Mouse (Mus musculus): ENCODE measurements at regions not wholly inside any gene's neighbourhood (a gene's known extent, or its start where the extent isn't known, plus 50 kb on each side); places are given as distances from the start of the nearest gene placed in this dataset.

DNA sequence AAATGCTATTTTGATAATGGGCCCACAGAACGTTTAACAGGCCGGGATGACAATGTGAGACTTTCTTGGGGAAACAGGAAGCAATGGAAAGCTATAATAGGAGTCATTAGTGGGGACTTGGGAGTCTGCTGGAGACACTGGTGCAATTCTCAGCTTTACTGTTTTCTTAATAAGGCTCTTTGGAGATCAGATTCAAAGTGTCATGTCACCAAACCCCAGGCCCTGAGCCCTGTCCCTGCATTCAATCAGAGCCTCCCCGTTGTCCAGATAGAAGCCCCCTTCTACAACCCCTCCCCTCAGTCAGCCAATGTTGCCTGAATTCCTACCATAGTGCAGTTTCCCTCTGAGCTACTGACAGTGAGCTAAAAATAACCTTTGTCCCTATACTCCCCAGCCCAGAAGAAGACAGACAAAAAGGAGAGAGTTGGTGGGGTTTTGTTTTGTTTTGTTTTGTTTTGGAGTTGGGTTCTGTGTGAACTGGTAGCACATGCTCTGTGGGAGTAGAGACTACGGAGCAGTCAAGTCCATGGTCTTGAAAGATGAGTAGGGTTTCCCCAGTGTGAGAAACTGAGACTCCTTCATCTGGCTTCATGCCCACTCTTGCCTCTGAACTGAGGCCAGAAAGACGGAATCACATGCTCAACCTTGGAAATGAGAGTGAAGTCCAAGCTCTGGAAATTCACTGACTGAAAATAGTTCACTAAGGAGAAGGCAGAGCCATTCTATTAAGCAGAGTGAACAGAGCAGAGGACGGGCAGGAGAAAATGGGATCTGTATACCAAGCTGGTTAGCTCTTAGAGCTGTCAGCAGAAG is 267.3 kb downstream of the Gm826 start:
- no peak for DNase-seq (ENCODE audit: low read depth, low spot score)

- no peak for DNase-seq (ENCODE audit: low read depth, low spot score)
Measured at GRCm38 (mm10) chr2:160062148-160062937, 271.6 kb downstream of the Gm826 start.

DNA sequence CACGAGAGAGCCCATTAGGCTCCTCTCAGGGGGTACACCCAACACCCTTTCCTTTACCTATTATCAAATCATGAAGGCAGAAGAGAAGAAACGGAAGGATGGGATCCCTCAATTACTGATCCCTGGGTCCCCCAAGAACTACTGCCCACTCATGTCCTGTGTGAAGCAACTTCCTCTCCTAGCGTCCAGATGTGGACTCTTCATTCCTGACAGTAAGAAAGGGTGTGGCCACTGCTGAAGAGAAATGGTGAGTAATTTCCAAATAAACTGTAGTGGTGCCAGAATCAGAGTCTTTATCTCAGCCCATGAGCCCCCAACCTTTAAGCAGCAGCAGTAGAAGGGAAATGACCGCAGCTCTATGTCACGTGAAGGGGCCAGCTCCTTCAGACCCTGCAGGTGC is 273.9 kb downstream of the Gm826 start:
- DNase-seq (ENCODE audit: low read depth, low spot score), result no peak

GRCm38 (mm10) chr2:160057211-160057610 is 276.8 kb downstream of the Gm826 start:
- no peak for DNase-seq (ENCODE audit: low read depth, low spot score)

DNA sequence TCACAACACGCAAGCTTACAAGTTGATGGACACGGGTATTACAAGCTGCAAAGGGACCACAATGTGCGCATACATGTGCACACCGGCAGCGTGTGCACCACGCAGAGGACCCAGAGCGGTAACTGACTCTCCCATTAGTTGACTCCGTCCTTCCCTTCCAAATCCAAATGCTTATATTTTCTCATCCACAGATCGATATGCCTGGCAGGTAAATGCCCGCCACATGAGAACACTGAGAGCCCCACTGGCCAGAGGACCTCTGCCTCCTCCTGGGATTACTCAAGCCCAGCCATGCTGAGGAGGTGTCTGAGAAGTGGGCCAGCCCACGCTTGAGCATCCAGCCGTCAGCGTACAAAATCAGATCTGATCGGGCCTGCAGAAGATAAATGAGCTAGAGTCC is 279.6 kb downstream of the Gm826 start:
- no peak for DNase-seq (ENCODE audit: low read depth, low spot score)

DNA sequence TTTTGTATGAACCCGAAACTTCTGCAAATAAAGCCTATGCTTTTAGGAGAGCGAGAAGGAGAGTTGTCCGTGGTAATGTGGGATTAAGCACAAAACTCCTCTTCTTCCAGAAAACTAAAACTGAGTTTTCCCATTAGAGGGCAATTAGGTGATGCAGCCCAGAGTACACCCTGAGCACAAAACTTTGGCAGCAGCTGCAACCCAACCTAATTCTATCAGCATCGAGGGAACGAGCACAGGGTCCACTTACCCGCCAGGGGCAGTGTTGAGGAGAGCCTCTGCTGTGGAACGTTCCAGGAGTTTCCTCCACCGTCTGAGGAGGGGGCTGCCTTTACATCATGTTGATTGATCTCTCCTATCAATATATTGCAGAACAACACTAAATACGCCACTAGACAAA is 285.7 kb downstream of the Gm826 start:
- no peak for DNase-seq (ENCODE audit: low read depth, low spot score)

GRCm38 (mm10) chr2:160046881-160047543 is 286.9 kb downstream of the Gm826 start:
- DNase-seq (ENCODE audit: low read depth, low spot score), result no peak

DNA sequence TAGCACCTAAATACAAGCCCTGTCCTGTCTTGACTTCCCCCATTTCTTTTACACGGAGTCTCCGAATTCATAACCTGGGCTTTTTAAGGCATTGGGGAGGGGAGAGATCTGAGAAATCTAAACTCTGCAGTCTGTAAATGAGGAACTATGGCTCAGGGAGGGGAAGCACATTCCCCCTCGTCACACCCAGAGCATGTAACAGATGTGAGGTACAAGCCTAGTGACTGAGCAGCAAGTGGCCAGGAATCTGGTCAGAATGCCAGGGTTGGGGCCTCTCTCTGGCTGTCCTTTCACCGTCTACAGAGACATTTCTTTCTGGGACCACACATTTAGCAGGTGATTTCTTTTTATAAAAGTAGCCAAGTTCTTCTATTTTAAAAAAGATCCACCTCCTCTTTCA is 289.4 kb downstream of the Gm826 start:
- DNase-seq (ENCODE audit: low read depth, low spot score), result no peak

DNA sequence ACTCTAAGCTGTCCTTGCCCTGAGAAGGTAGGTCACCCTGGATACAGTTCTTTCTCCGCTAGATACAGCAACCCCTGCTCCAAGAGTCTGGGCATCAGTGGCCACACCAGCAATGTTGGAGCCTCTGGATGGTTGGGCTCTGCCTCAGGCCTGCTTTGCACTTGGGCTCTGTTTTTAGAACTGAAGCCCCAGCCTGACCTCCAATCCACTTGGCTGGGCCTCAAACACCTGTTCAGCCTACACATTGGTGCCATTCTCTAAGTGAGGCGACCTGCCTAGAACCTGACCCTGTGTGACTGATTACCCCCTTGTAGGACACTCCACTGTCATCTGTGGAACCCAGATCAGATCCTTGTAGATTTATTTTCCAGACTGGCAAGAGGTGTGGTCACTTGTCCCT is 289.8 kb downstream of the Gm826 start:
- no peak for DNase-seq (ENCODE audit: low read depth, low spot score)

- DNase-seq (ENCODE audit: low read depth, low spot score), result no peak
Measured at GRCm38 (mm10) chr2:160029432-160029831, 304.5 kb downstream of the Gm826 start.

- no peak for DNase-seq (ENCODE audit: low read depth, low spot score)
Measured at GRCm38 (mm10) chr2:160028459-160028858, 305.5 kb downstream of the Gm826 start.

DNA sequence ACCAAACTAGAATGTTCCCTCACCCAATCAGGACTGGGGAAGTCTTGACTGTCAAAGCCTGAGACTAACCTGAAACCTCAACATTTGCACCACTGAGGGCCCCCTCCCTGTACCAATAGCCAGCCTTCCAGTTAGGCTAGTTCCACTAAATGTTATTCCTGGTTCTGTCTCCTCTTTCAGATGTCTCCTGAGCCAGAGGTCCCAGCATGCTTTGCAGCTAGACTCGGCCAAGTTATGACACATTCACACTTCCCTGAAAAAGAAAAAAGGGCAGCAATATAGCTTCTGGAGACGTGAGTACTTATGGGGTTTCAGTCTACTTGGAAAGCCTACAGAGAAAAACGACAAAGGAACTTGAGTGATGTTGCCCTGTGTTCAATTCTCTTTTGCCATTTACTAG is 308.1 kb downstream of the Gm826 start:
- DNase-seq (ENCODE audit: low read depth, low spot score), result no peak

- no peak for DNase-seq (ENCODE audit: low read depth, low spot score)
Measured at GRCm38 (mm10) chr2:160021541-160021940, 312.4 kb downstream of the Gm826 start.

DNA sequence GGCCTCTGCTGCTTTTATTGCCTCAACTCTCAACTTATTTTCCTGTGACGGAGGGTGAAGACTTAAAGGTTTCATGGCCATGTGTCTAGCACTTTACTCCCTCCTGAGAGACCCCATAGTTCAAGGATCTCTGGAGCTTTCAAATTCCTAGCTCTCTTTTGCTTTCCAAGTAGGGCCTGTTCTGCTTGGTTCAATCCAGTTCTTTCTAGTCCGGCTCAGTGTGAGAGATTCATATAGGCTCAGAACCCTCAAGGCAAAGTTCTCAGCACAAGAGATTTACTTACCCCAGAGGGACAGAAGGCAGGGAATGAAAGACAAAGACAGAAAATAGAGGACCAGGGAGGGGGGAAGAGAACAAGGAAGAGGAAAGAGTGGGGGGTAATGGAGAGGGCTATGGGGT is 313.1 kb downstream of the Gm826 start:
- peak; percentile 70 for DNase-seq (ENCODE audit: low read depth, low spot score)

DNA sequence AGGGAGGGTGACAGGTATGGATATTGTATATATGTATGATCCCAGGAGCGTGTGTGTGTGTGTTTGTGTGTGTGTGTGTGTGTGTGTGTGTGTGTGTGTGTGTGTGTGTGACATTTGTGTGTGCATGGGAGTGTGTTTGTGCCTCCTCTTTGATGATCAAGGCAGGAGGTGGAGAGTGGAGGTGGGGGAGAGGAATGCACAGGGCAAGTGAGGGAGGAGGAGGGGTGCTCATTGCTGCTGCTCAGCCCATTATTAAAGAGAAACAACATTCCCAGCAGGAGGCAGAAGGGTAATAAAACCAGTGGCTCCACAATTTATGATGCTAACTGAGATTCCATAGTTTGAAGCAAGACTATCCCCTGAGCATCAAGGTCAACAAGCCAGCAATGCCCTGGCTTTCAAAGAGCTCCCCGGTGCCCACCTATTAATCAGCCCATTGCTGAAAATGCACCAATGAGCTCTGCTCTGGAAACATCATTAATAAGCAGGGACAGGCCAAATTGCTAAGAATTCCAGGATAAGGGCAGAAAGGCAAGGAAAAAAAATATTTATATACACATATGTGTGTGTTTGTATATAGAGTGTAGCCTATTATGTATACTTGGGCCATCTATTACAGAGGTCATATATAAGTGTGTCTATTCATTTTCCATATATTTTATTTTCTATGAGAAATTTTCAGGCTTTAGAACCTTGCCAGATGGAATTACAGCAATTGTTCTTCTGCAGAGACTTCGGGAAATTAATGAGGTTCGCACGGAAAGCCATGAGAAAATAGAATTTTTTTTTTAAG is 316.7 kb downstream of the Gm826 start:
- no peak for DNase-seq (ENCODE audit: low read depth, low spot score)

DNA sequence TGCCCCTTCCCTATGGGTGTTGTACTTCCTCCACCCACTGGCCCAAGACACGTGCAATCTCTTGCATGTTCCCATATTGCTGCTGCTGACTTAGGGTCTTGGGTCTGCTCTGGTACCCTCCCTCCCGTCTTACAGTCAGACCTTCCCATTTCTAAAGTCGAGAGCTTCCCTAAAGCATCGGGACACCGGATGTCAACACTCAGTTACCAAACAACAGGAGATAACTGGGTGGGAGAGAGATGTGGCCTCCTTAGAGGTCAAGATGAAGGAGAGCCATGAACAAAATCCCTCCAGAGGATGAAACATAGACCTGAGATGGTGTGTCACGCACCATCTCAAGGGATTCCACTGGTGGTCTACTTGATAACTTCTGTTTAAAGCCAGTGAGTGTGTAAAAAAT is 322.5 kb downstream of the Gm826 start:
- no peak for DNase-seq (ENCODE audit: low read depth, low spot score)

- DNase-seq (ENCODE audit: low read depth, low spot score), result no peak
Measured at GRCm38 (mm10) chr2:160002695-160003094, 331.3 kb downstream of the Gm826 start.

GRCm38 (mm10) chr2:160000449-160000848 is 333.5 kb downstream of the Gm826 start:
- DNase-seq (ENCODE audit: low read depth, low spot score), result peak; percentile 46

GRCm38 (mm10) chr2:159997395-159997794 is 336.6 kb downstream of the Gm826 start:
- no peak for DNase-seq (ENCODE audit: low read depth, low spot score)

- no peak for DNase-seq (ENCODE audit: low read depth, low spot score)
Measured at GRCm38 (mm10) chr2:159994490-159994889, 339.5 kb downstream of the Gm826 start.

DNA sequence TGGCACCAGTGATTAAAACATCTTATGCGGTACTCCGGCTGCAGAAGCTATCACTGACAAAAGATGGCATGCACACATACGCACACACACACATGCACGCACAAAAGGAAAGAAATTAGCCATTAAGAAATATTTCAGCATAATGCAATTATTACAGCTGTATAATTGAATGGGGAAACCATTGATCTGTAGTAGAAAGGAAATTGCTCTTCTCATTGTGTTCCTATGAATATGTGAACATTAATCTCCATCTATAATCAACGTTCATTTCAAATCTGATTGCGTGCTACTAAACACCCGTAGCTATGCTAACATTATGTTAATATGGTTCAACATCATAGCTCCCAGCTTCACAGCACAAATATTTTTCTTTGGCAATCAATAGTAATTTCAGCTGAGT is 347.2 kb downstream of the Gm826 start:
- DNase-seq (ENCODE audit: low read depth, low spot score), result no peak

GRCm38 (mm10) chr2:159981694-159982093 is 352.3 kb downstream of the Gm826 start:
- DNase-seq (ENCODE audit: low read depth, low spot score), result no peak
